Mouse (Mus musculus): ENCODE measurements at regions not wholly inside any gene's neighbourhood (a gene's known extent, or its start where the extent isn't known, plus 50 kb on each side); places are given as distances from the start of the nearest gene placed in this dataset.

DNA sequence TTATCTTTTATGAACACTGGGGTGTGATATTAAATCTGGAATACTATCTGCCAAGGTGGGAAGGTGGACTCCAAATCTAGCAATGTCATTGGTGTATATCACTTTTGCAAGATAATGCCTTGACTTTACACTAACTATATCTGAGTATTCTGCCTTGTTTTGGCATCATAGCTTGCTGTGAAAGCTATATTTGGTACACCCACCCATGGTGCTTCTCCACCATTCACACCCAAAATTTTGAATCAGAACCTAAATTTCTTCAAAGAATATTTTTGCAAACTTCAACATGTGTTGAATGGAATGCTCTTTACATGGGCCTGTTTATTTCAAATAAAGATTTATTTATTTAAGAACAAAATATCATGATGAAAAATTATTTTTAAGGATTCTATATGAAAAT, 1087.0 kb downstream of the Dnajb9 start:
- Histone ChIP-seq H3K4me3 (ENCODE audit: insufficient read depth, low read depth, low read length) (no peak overlapping the region), H3K27ac (replicated peaks; ENCODE audit: insufficient read depth, low read depth, low read length) (no peak overlapping the region), H3K9ac (ENCODE audit: low read depth, low read length) (no peak overlapping the region), H3K4me1 (ENCODE audit: control insufficient read depth, insufficient read depth, low read length) (no peaks in the 10 kb centered on the region), H3K79me2 (ENCODE audit: control insufficient read depth, insufficient read depth, low read length) (no peaks in the 10 kb centered on the region), H3K27me3 (ENCODE audit: control insufficient read depth, insufficient read depth, low read length) (no peaks in the 10 kb centered on the region), H3K36me3 (ENCODE audit: control insufficient read depth, insufficient read depth, low read length) (no peaks in the 10 kb centered on the region)
- TF ChIP-seq CTCF (IDR thresholded peaks at IDR 0.05; ENCODE audit: low read depth, low read length) (no peak), POLR2A (IDR thresholded peaks at IDR 0.05; ENCODE audit: extremely low read depth, insufficient read depth, low read length) (no peak)
- no peak for DNase-seq (ENCODE audit: extremely low read depth, low read depth, low spot score)

DNA sequence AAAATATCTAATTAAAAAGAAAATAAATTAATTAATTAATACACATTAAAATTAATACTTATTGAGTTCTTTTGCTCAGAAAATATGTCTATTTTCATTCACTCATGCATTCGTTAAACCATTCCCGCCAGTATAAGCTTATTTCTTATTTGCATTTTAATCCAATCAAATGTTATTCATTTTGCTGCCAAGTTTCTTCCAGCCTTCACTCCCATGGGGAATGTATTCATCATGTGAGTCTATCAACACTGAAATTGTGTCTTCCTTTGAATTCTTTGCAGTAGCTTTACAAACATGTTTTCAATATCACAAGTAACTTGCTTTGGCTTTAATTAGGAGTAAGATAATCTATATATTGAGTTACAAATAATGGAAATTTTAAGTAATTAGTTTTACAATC, 1098.0 kb downstream of the Dnajb9 start:
- H3K36me3 ChIP-seq (ENCODE audit: control insufficient read depth, insufficient read depth, low read length), result no peaks in the 10 kb centered on the region
- no peak overlapping the region for H3K27ac ChIP-seq (replicated peaks; ENCODE audit: insufficient read depth, low read depth, low read length)
- DNase-seq (ENCODE audit: extremely low read depth, low read depth, low spot score), result no peak
- TF ChIP-seq CTCF (IDR thresholded peaks at IDR 0.05; ENCODE audit: low read depth, low read length) (no peak), POLR2A (IDR thresholded peaks at IDR 0.05; ENCODE audit: extremely low read depth, insufficient read depth, low read length) (no peak)
- no peak overlapping the region for H3K9ac ChIP-seq (ENCODE audit: low read depth, low read length)
- no peaks in the 10 kb centered on the region for H3K4me1 ChIP-seq (ENCODE audit: control insufficient read depth, insufficient read depth, low read length)
- H3K4me3 ChIP-seq (ENCODE audit: insufficient read depth, low read depth, low read length), result no peak overlapping the region
- no peaks in the 10 kb centered on the region for H3K27me3 ChIP-seq (ENCODE audit: control insufficient read depth, insufficient read depth, low read length)
- no peaks in the 10 kb centered on the region for H3K79me2 ChIP-seq (ENCODE audit: control insufficient read depth, insufficient read depth, low read length)
- 81% methylated on average over 2 of the region's 2 CpGs for WGBS

DNA sequence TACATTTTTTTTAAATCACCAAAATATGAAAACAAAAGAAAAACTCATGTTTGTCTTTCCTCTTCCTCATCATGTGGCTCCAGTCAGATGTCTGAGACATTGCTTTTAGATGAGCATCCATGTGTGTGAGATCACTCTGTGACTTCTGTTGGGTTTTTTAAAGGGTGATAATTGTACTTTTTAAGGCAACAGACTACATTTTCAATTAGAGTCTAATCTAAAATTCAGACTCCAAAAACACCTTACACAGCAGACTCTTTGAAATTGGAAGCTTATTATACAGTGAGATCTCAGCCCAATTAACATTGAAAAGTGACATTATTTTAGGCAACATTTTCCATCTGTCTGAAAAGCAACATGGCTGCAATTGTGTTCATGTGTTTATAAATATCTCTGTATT, 1110.7 kb downstream of the Dnajb9 start:
- H3K27me3 ChIP-seq (ENCODE audit: control insufficient read depth, insufficient read depth, low read length), result no peaks in the 10 kb centered on the region

DNA sequence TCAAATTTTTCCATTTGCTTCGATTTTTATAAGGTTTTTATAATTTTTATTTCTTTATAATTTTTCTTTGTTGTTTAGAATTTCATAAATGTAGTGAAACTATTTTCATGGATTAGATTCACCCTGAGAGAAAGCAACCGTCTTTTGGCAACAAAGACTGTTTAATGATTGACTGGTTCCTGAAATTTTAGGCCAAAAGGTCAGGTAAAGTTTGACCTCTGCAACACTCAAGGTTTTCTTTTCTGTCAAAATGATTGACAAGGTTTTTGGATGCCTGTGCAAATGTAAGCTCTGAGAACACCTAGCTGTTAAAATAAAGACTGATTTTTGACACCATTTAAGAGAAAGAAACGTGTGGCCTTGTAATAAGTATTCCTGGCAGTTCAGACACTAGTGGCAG, 1132.0 kb downstream of the Dnajb9 start:
- H3K4me1 ChIP-seq (ENCODE audit: control insufficient read depth, insufficient read depth, low read length), result no peaks in the 10 kb centered on the region
- H3K36me3 ChIP-seq (ENCODE audit: control insufficient read depth, insufficient read depth, low read length), result no peaks in the 10 kb centered on the region
- H3K27ac ChIP-seq (replicated peaks; ENCODE audit: insufficient read depth, low read depth, low read length), result no peak overlapping the region
- 18% methylated on average over 3 of the region's 3 CpGs for WGBS
- no peak overlapping the region for H3K4me3 ChIP-seq (ENCODE audit: insufficient read depth, low read depth, low read length)
- no peaks in the 10 kb centered on the region for H3K79me2 ChIP-seq (ENCODE audit: control insufficient read depth, insufficient read depth, low read length)
- TF ChIP-seq POLR2A (IDR thresholded peaks at IDR 0.05; ENCODE audit: extremely low read depth, insufficient read depth, low read length) (no peak), CTCF (IDR thresholded peaks at IDR 0.05; ENCODE audit: low read depth, low read length) (no peak)
- no peaks in the 10 kb centered on the region for H3K27me3 ChIP-seq (ENCODE audit: control insufficient read depth, insufficient read depth, low read length)
- peak; percentile 77 for DNase-seq (ENCODE audit: extremely low read depth, low read depth, low spot score)
- no peak overlapping the region for H3K9ac ChIP-seq (ENCODE audit: low read depth, low read length)

More for the DNA sequence above, 1110.7 kb downstream of the Dnajb9 start:
- no peak for DNase-seq (ENCODE audit: extremely low read depth, low read depth, low spot score)
- Histone ChIP-seq H3K4me1 (ENCODE audit: control insufficient read depth, insufficient read depth, low read length) (no peaks in the 10 kb centered on the region), H3K9ac (ENCODE audit: low read depth, low read length) (no peak overlapping the region), H3K79me2 (ENCODE audit: control insufficient read depth, insufficient read depth, low read length) (no peaks in the 10 kb centered on the region), H3K36me3 (ENCODE audit: control insufficient read depth, insufficient read depth, low read length) (no peaks in the 10 kb centered on the region), H3K4me3 (ENCODE audit: insufficient read depth, low read depth, low read length) (no peak overlapping the region), H3K27ac (replicated peaks; ENCODE audit: insufficient read depth, low read depth, low read length) (no peak overlapping the region)
- TF ChIP-seq POLR2A (IDR thresholded peaks at IDR 0.05; ENCODE audit: extremely low read depth, insufficient read depth, low read length), result no peak
- TF ChIP-seq CTCF (IDR thresholded peaks at IDR 0.05; ENCODE audit: low read depth, low read length), result no peak

All from liver, adult 2 months (tissue).